Mouse (Mus musculus) limb, embryonic 15.5 days (tissue): Measurements from ENCODE around the gene Lama5. TPM values are rescaled to one million over a fixed set of nuclear protein-coding genes. Genes with fewer than 3 reads are reported as not detected.

Source experiments
- ATAC-seq: fragments of 200-750 bp; cut with Nextera tagmentation; 2 replicates; pipeline ENCODE4 v1.8.0; 2017; ENCODE audit warnings: low read depth, moderate TSS enrichment; ENCODE audit not compliant: insufficient number of reproducible peaks, low FRiP score, low TSS enrichment
- H3K27ac ChIP-seq: fragments of 300-500 bp; sonication (generic); 2 replicates; pipeline ENCODE4 v1.5.1; 2015; ENCODE audit warnings: moderate library complexity, mild to moderate bottlenecking, inconsistent platforms
- H3K27me3 ChIP-seq: fragments of 300-500 bp; sonication (generic); 2 replicates; pipeline ENCODE4 v1.6.1; 2015; ENCODE audit warnings: inconsistent platforms
- H3K36me3 ChIP-seq: fragments of 300-500 bp; sonication (generic); 2 replicates; pipeline ENCODE4 v1.6.1; 2015; ENCODE audit warnings: inconsistent platforms
- H3K4me1 ChIP-seq: fragments of 300-500 bp; sonication (generic); 2 replicates; pipeline ENCODE4 v1.6.1; 2015; ENCODE audit warnings: inconsistent platforms
- H3K4me2 ChIP-seq: fragments of 300-500 bp; sonication (generic); 2 replicates; pipeline ENCODE4 v1.6.1; 2015; ENCODE audit warnings: mild to moderate bottlenecking, inconsistent platforms
- H3K4me3 ChIP-seq: fragments of 300-500 bp; sonication (generic); 2 replicates; pipeline ENCODE4 v1.5.1; 2015; ENCODE audit warnings: mild to moderate bottlenecking, inconsistent platforms
- H3K9ac ChIP-seq: fragments of 300-500 bp; sonication (generic); 2 replicates; pipeline ENCODE4 v1.6.1; 2015; ENCODE audit warnings: inconsistent platforms
- H3K9me3 ChIP-seq: fragments of 300-500 bp; sonication (generic); 2 replicates; pipeline ENCODE4 v1.6.1; 2016; ENCODE audit warnings: inconsistent platforms
- WGBS: fragments of 180-500 bp; shearing (Covaris S2); methylation state at CpG from one replicate; pipeline ENCODE4 v1.1.7; 2015; 5-methylcytosine and 5-hydroxymethylcytosine counted together
- polyA plus RNA-seq: library from polyadenylated mRNA; unstranded; fragments of >200 nt; fragmentation: Nextera tagmentation; extraction: Ambion mirVana; gene quantifications from 2 replicates; pipeline ENCODE4 v1.2.1, GENCODE M21; 2015

The Lama5 gene
- 24.5 and 25.9 TPM in 2 replicates for polyA plus RNA-seq

DNA sequence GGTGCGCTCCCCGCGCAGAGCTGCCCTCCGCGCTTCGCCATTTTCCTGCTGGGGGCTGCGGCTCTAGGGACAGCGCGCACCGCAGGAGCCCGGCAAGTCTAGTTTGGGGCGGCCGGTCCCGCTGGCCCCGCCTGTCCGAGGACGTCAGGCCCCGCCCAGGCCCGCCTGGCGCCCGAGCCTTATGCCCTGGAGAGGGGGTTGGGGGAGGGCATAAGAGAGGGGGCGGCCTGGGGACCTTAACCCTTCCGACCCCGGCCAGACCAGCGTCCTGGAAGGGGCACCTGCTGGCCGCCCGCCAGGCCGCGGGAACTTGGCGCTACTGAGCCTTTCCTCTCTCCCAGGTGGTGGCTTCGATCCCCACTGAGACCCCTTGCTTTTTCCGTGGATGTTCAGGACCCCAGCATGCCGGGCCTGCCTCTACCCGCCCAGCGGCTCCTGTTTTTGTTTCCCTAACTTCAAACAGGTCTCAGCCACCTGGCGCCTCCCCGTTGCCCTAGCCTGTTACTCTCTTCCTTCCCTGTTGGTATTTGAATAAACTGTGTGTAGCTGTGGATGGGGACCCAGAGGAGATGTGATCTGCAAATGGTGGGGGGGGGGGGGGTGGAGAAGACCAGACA is at the start of gene Lama5:
Lama5 (minus strand) TSS at position 98 of the 617 bp plus-strand sequence.
- ATAC-seq: peak; percentile 9; the same call in 1 of the 2 replicates
- Histone ChIP-seq H3K27me3 (peaks cover 28% of the 10 kb centered on the region), H3K9me3 (no peaks in the 10 kb centered on the region), H3K4me3 (peak within 1 kb of the TSS; percentile 65), H3K9ac (peak within 1 kb of the TSS; percentile 34), H3K4me2 (peak within 1 kb of the TSS; percentile 99), H3K36me3 (no peaks in the 10 kb centered on the region), H3K27ac (peak within 1 kb of the TSS; percentile 69), H3K4me1 (peaks cover 53% of the 10 kb centered on the region)
- WGBS: 1% methylated on average over 37 of the region's 37 CpGs

DNA sequence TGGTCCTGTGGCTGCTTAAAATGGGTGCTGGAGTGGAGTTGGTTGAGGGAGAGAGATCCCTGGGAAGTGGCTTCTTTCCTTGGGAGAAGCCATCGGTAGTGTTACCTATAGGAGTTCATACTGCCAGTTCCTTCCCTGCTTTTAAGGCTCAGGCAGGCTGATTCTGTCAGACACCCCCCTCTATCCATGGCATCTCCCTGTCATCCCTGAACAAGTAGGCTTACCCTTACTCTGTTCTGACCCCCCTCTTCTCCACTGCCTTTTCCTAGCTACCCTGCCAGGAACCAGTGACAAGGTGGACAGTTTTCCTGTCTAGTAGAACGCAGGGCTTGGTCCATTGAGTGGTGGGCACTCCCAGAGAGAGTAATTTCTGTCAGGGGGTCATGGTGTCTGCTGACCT is 48.9 kb upstream of the Lama5 start:
- Histone ChIP-seq H3K9ac (no peak overlapping the region), H3K27ac (no peak overlapping the region), H3K36me3 (0 out of 2 replicates have a peak, but pooled peaks cover 9% of the 10 kb centered on the region), H3K4me2 (no peak overlapping the region), H3K4me3 (no peak overlapping the region), H3K4me1 (peaks cover 31% of the 10 kb centered on the region), H3K27me3 (0 out of 2 replicates have a peak, but pooled peaks cover 3% of the 10 kb centered on the region), H3K9me3 (no peaks in the 10 kb centered on the region)
- ATAC-seq: no peak
- 84% methylated on average over 2 of the region's 2 CpGs for WGBS

DNA sequence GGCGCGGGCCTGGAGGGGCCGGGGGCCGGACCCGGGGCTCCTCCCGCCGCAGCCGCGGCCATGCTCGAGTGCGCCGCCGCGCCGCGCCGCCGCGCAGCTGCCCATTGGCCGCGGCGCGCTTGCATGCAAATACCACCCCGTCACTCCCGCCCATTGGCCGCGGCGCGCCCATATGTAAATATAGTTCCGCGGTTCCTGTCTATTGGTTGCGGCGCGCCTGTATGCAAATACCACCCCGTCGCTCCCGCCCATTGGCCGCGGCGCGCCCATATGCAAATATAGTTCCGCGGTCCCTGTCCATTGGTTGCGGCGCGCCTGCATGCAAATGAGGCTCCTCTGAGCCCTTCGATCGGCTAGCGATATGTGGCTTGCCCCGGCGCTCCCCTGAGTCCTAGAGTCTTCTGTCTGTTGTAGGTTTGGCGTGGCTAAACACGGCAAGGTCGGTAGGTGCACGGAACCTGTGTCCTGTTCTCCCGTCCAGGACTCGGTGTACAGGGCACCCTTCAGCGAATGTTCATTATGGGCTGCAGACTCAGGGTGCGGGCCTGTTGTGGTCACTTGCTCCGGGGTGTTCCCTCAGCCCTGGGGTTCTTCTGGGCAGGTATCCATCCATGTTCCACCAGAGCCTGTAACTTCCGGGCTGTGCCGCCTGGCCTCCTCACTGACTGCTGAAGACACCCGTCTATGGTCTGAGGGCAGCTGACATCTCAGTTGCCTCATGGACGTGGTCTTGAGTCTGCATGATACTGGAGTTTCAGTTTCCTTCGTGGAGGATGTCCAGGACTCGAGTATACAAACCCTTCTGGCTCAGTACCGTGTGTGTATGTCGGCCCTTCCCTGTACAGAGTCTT is 48.0 kb upstream of the Lama5 start, which contains the start of gene Cables2:
Cables2 (minus strand) TSS at position 103 of the 851 bp plus-strand sequence.
- ATAC-seq: peak; percentile 94
- Histone ChIP-seq H3K4me1 (peaks cover 31% of the 10 kb centered on the region), H3K9me3 (no peaks in the 10 kb centered on the region), H3K27me3 (0 out of 2 replicates have a peak, but pooled peaks cover 3% of the 10 kb centered on the region), H3K27ac (peak within 1 kb of the TSS; percentile 54), H3K4me3 (peak within 1 kb of the TSS; percentile 86), H3K4me2 (peak within 1 kb of the TSS; percentile 86), H3K36me3 (0 out of 2 replicates have a peak, but pooled peaks cover 10% of the 10 kb centered on the region), H3K9ac (peak within 1 kb of the TSS; percentile 91)
- 6% methylated on average over 67 of the region's 68 CpGs for WGBS

DNA sequence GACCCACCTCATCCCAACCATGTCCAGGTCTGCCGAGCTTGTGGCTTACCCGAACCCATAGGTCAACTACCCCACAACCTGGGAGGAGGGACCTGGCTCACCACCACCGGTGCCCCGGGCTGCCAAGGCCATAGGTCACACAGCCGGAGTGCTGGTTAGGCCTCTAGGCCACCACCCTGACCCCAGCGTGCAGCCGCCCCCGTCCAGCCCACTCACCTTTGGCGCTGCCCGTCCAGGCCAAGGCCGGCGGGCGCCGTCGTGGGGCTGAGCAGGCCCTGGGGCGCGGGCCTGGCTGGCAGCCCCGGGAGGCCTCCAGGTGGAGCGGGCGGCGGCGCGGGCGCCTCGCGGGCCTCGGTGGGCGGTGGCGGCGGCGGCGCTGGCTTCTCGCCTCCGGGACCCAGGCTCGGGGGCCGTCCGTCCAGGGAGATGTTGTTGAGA is 47.2 kb upstream of the Lama5 start:
- H3K9me3 ChIP-seq: no peaks in the 10 kb centered on the region
- peak overlapping the region; percentile 86 for H3K4me3 ChIP-seq
- WGBS: 0% methylated on average over 36 of the region's 37 CpGs
- peak overlapping the region; percentile 86 for H3K4me2 ChIP-seq
- peaks cover 31% of the 10 kb centered on the region for H3K4me1 ChIP-seq
- 0 out of 2 replicates have a peak, but pooled peaks cover 3% of the 10 kb centered on the region for H3K27me3 ChIP-seq
- peaks cover 15% of the 10 kb centered on the region; the same call in 1 of the 2 replicates for H3K36me3 ChIP-seq
- ATAC-seq: 0 out of 2 replicates have a peak, but pooled peaks have one; percentile 13
- peak overlapping the region; percentile 91 for H3K9ac ChIP-seq
- peak overlapping the region; percentile 54 for H3K27ac ChIP-seq

DNA sequence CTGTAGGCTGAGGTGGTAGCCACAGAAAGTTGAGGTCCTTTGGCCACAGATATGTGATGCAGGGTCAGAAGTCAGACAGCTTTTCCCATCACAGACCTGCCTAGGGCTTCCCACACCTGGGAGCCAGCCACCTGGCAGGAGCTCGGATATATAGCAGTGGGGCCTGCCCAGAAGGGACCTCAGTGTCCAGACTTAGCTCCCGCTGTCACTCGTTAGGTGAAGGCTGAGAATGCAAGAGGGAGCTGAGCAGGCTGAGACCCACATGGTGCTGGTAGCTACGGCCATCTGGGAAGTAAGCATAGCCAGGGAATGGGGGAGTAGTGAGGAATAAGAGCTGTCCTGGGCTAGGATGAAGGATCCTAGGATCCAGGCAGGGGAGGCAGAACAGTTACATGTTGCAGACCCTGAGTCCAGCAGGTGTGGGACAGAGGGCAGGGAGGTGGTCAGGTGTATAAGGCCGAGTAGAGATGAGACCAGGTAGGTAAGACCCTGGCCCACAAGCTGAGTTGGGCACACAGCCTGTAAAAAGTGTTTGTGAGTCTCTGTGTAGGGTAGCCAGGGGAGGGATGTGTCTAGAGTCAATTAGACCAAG is 46.2 kb upstream of the Lama5 start:
- Histone ChIP-seq H3K27ac (no peak overlapping the region), H3K4me3 (peak overlapping the region; percentile 86), H3K4me1 (peaks cover 31% of the 10 kb centered on the region), H3K4me2 (peak overlapping the region; percentile 86), H3K36me3 (peaks cover 21% of the 10 kb centered on the region), H3K27me3 (0 out of 2 replicates have a peak, but pooled peaks cover 3% of the 10 kb centered on the region), H3K9ac (no peak overlapping the region; the same call in 1 of the 2 replicates), H3K9me3 (no peaks in the 10 kb centered on the region)
- no peak for ATAC-seq
- whole genome bisulfite sequencing: 54% methylated on average over 5 of the region's 5 CpGs

DNA sequence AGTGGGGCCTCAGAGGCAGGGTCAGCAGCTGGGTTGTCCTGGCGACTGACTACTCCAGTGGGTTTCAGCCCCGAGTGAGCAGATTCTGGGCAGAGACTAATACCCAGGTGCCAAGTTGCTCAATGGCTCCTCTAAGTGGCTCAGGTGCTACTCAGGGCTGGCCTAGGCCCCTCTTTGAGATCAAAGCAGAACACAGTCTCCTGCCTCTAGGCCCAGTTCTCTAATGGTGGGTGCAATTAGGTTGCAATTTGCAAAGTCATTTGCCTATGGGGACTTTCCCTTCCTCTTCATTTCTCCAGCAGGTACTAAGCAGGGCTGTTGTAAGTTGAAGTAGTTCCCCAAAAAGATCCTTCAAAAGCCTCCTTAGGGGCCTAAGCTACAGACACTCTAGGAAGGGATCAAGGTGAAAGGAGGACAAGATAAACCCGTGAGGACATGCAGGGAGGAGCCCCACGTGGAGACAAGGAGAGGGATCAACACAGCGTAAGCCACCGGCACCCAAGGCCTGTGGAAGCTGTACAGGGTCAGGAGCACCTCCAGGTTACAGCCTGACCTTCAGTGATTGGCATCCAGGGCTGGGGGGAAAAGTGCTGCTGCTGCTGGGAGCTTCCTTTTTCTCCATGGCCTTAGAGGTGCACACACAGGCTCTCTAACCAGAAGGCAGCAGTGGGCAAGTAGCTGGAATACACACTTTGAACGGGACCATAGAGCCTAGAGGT is 45.0 kb upstream of the Lama5 start:
- Histone ChIP-seq H3K27ac (no peak overlapping the region), H3K4me2 (no peak overlapping the region), H3K36me3 (peaks cover 33% of the 10 kb centered on the region), H3K27me3 (0 out of 2 replicates have a peak, but pooled peaks cover 3% of the 10 kb centered on the region), H3K4me3 (no peak overlapping the region), H3K4me1 (peaks cover 26% of the 10 kb centered on the region), H3K9ac (0 out of 2 replicates have a peak overlapping the region, but pooled peaks have one; percentile 18), H3K9me3 (no peaks in the 10 kb centered on the region)
- 59% methylated on average over 7 of the region's 7 CpGs for WGBS
- ATAC-seq: no peak

DNA sequence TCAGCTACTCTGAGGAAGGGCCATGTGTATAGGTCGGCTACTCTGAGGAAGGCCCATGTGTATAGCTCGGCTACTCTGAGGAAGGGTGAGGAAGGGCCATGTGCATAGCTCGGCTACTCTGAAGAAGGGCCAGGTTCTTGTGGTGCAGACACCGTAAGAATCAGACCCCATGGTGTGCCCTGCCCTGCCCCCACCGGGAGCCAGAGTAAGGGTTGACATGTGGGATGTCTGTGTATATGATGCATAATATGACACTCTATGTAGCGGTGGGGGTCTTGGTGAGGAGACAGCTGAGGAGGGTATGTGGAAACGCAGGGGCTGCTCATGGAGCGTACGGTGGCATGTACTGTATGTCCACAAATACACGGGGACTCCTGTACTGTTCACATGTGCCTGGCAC is 43.7 kb upstream of the Lama5 start:
- Histone ChIP-seq H3K9ac (no peak overlapping the region), H3K9me3 (no peaks in the 10 kb centered on the region), H3K27me3 (no peaks in the 10 kb centered on the region), H3K27ac (no peak overlapping the region), H3K4me1 (peaks cover 26% of the 10 kb centered on the region), H3K4me3 (no peak overlapping the region), H3K4me2 (no peak overlapping the region), H3K36me3 (peaks cover 44% of the 10 kb centered on the region)
- WGBS: 92% methylated on average over 10 of the region's 10 CpGs
- no peak for ATAC-seq

DNA sequence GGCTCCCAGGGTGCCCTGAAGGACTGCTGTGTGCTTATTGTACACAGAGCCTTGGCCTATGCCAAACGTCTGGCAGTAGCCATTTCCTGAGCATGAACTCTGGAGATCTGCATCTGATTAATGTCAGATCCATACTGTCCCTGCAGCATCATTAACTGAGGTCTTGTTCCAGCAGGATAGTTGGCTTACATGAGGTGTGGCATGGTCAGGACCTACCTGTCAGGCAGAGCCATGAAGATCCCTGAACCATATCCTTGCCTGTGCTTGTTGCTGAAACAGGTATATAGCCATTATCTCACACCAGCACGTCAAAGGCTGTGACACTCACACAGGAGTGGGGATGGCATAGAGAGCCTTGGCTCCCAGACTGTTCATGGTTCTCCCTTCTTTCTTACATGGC is 42.3 kb upstream of the Lama5 start:
- no peak overlapping the region for H3K4me3 ChIP-seq
- H3K9me3 ChIP-seq: no peaks in the 10 kb centered on the region
- H3K27me3 ChIP-seq: no peaks in the 10 kb centered on the region
- ATAC-seq: no peak
- no peak overlapping the region for H3K27ac ChIP-seq
- H3K4me1 ChIP-seq: peaks cover 20% of the 10 kb centered on the region
- 52% methylated on average over 2 of the region's 2 CpGs for WGBS
- no peak overlapping the region for H3K9ac ChIP-seq
- peaks cover 58% of the 10 kb centered on the region for H3K36me3 ChIP-seq
- H3K4me2 ChIP-seq: no peak overlapping the region

DNA sequence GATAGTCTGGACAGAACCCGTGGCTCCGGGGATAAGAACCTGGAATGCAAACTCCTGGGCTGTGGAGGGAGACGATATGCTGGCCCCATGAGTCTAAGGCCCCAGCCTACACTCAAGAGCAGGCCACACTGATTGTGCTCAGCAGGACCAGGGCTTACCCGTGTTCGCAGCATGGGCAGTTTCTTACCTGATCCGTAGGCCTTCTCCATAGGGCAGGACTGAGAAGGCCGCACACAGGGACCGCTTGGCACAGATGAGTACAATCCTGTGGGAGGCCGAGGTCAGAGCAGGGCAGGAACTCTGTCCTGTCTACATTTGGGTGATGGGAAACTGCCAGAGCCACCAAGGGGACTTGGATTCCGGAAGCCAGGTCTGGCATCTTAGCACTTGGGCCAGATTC is 37.2 kb upstream of the Lama5 start:
- H3K4me2 ChIP-seq: no peak overlapping the region
- no peak overlapping the region for H3K9ac ChIP-seq
- peaks cover 12% of the 10 kb centered on the region for H3K4me1 ChIP-seq
- H3K9me3 ChIP-seq: no peaks in the 10 kb centered on the region
- peaks cover 89% of the 10 kb centered on the region for H3K36me3 ChIP-seq
- no peaks in the 10 kb centered on the region for H3K27me3 ChIP-seq
- WGBS: 88% methylated on average over 10 of the region's 10 CpGs
- no peak for ATAC-seq
- H3K27ac ChIP-seq: 0 out of 2 replicates have a peak overlapping the region, but pooled peaks have one; percentile 38
- H3K4me3 ChIP-seq: no peak overlapping the region

DNA sequence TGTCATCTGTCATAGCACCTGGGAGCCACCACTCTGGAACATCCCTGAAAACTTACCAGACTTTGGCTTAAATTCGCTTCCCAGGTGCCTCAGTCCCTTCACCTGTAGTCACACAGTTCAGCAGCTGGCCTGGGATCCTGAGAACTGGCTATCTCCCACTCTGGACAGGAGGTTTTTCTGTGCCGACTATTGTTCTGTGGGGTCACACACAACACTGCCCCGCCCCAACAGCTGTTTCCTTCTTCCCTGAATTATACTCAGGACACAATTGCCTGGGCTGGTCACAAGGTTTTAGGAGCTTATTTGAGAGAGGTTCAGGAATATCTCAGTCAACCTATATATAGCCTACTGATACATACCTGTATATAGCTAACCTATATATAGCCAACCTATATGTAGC is 36.8 kb upstream of the Lama5 start:
- H3K36me3 ChIP-seq: peaks cover 89% of the 10 kb centered on the region
- 75% methylated on average over 3 of the region's 3 CpGs for WGBS

DNA sequence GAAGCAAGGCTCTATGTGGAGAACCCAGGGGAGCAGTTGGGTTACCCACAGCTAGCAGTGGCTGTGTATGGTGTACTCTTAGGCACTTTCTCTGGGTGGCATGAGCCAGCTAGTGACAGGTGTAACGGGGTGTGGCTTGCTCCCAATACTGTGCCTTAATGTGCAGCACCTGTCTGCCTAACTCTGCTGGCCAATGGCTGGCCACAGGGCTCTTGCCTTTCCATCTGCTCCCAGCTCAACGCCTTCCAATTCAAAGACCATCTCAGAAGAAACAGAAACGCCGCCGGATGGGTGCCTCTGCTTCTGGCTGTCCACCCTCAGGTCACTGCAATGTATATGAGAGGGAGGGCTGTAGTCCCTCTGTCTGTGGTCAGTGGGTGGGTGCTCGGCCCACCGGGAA is 36.2 kb upstream of the Lama5 start:
- Histone ChIP-seq H3K36me3 (peaks cover 84% of the 10 kb centered on the region), H3K4me3 (no peak overlapping the region), H3K4me2 (no peak overlapping the region)

More for the DNA sequence above, 36.8 kb upstream of the Lama5 start:
- H3K4me1 ChIP-seq: peaks cover 13% of the 10 kb centered on the region
- peak overlapping the region; percentile 43 for H3K27ac ChIP-seq
- no peak overlapping the region for H3K4me2 ChIP-seq
- no peaks in the 10 kb centered on the region for H3K27me3 ChIP-seq
- no peak overlapping the region for H3K9ac ChIP-seq
- no peak overlapping the region for H3K4me3 ChIP-seq
- no peaks in the 10 kb centered on the region for H3K9me3 ChIP-seq
- no peak for ATAC-seq

More for the DNA sequence above, 36.2 kb upstream of the Lama5 start:
- no peaks in the 10 kb centered on the region for H3K9me3 ChIP-seq
- H3K9ac ChIP-seq: no peak overlapping the region
- peak overlapping the region; percentile 43; the same call in 1 of the 2 replicates for H3K27ac ChIP-seq
- H3K27me3 ChIP-seq: no peaks in the 10 kb centered on the region
- no peak for ATAC-seq
- WGBS: 88% methylated on average over 7 of the region's 7 CpGs
- H3K4me1 ChIP-seq: peaks cover 13% of the 10 kb centered on the region
